Mouse (Mus musculus): ENCODE measurements at regions not wholly inside any gene's neighbourhood (a gene's known extent, or its start where the extent isn't known, plus 50 kb on each side); places are given as distances from the start of the nearest gene placed in this dataset.

DNA sequence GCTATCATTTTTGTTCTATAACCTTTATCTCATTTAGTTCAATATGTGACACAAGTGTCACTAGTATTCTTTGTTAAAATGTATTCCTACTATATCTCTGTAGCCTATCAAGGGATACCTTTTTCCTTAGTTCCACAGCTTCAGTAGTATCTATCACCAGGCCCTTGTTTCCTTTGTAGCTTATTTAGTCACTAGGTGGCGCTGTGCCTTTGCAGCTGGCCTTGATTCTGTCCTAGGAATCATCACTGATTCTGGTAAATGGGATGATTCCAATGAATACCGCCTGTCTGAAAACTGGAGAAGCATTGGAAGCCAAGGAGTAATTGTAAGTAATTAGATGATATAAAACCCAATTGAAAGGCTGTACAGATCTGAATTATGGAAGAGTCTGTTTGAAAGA is 139.3 kb downstream of the Dcaf12l2 start:
- DNase-seq (ENCODE audit: low spot score) = peak; percentile 2

Measured in testis, postnatal 14 days (tissue).